Mouse (Mus musculus) forebrain, embryonic 14.5 days (tissue): ENCODE measurements around the gene Gm20532. TPM values are rescaled to one million over a fixed set of nuclear protein-coding genes. Genes with fewer than 3 reads are reported as not detected.

Experiments used
- ATAC-seq: fragments of 200-750 bp; cut with Nextera tagmentation; 2 replicates; pipeline ENCODE4 v1.8.0; 2017; ENCODE audit warnings: mild to moderate bottlenecking, moderate library complexity
- DNase-seq: peaks from one replicate; pipeline ENCODE4 v3.0.0-alpha.2; 2015; ENCODE audit warnings: low spot score
- H3K27ac ChIP-seq: fragments of 300-500 bp; sonication (generic); 2 replicates; pipeline ENCODE4 v1.5.1; 2014; ENCODE audit warnings: low read depth, mild to moderate bottlenecking, control low read depth, low read length, moderate library complexity
- H3K27me3 ChIP-seq: fragments of 300-500 bp; sonication (generic); replicated peaks from 2 replicates; pipeline ENCODE4 v1.6.1; 2014; ENCODE audit warnings: low read length, control low read depth, mixed read lengths; ENCODE audit not compliant: control insufficient read depth, insufficient read depth
- H3K36me3 ChIP-seq: fragments of 300-500 bp; sonication (generic); 2 replicates; pipeline ENCODE4 v1.6.1; 2014; ENCODE audit warnings: low read length, control low read depth; ENCODE audit not compliant: control insufficient read depth, insufficient read depth
- H3K4me1 ChIP-seq: fragments of 300-500 bp; sonication (generic); 2 replicates; pipeline ENCODE4 v1.6.1; 2014; ENCODE audit warnings: antibody characterized with exemption, low read length, control low read depth; ENCODE audit not compliant: control insufficient read depth, insufficient read depth
- H3K4me2 ChIP-seq: fragments of 300-500 bp; sonication (generic); 2 replicates; pipeline ENCODE4 v1.6.1; 2014; ENCODE audit warnings: mild to moderate bottlenecking, control low read depth, low read length
- H3K4me3 ChIP-seq: fragments of 300-500 bp; sonication (generic); 2 replicates; pipeline ENCODE4 v1.5.1; 2014; ENCODE audit warnings: low read depth, low read length, control low read depth
- H3K9ac ChIP-seq: fragments of 300-500 bp; sonication (generic); 2 replicates; pipeline ENCODE4 v1.6.1; 2014; ENCODE audit warnings: mild to moderate bottlenecking, low read length, control low read depth, moderate library complexity
- H3K9me3 ChIP-seq: fragments of 300-500 bp; sonication (generic); replicated peaks from 2 replicates; pipeline ENCODE4 v1.6.1; 2016; ENCODE audit warnings: low read length, control low read depth, mixed read lengths; ENCODE audit not compliant: control insufficient read depth
- WGBS: fragments of 180-500 bp; shearing (Covaris S2); extraction: QIAGEN DNeasy Blood & Tissue Kit; methylation state at CpG from one replicate; pipeline ENCODE4 v1.1.7; 2014; 5-methylcytosine and 5-hydroxymethylcytosine counted together
- polyA plus RNA-seq: library from polyadenylated mRNA; unstranded; fragments of >200 nt; fragmentation: Nextera tagmentation; extraction: Ambion mirVana; gene quantifications from 2 replicates; pipeline ENCODE4 v1.2.1, GENCODE M21; 2014

Gene Gm20532
- polyA plus RNA-seq, 1 experiment from 2014 or later, result not detected

DNA sequence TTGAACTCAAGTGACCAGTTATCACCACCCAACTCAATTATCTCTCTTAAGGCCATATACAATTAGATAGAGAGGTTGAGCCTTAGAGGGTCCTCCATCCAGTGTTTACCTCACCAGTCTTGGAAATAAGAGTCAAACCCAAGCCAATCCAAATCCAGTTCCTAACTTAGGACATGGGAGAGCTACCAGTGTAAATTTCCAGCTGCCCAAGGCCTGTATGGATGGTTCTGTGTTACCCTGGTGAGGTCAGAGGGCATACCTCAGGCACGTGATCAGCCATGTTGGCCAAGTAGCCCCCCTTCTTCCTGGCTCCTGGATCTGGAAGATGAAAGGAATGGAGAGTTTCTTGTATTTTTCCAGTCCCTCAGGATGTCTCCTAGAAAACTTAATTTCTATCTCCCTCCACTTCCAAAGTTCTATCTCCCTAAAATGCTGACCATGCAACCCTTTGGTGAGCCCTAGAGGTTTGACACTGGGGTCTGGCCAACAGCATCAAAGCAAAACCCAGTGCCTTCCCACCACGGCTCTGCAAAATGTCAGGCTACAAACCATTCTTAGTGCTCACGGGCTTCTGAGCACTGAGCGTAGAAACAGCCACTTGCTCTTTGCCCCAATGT lies 51.0 kb downstream of the Gm20532 start:
- H3K4me3 ChIP-seq, result no peak overlapping the region
- no peak for DNase-seq
- peaks cover 54% of the 10 kb centered on the region for H3K36me3 ChIP-seq
- no peak for ATAC-seq
- WGBS, result 83% methylated on average over 4 of the region's 4 CpGs
- H3K9ac ChIP-seq, result 0 out of 2 replicates have a peak overlapping the region, but pooled peaks have one; percentile 5
- no peaks in the 10 kb centered on the region for H3K9me3 ChIP-seq
- peak overlapping the region; percentile 68; the same call in 1 of the 2 replicates for H3K4me2 ChIP-seq
- peaks cover 13% of the 10 kb centered on the region for H3K4me1 ChIP-seq
- H3K27ac ChIP-seq, result no peak overlapping the region
- H3K27me3 ChIP-seq, result no peaks in the 10 kb centered on the region

GRCm38 (mm10) chr2:26638039-26638438 lies 51.6 kb downstream of the Gm20532 start:
- H3K27me3 ChIP-seq, result no peaks in the 10 kb centered on the region
- WGBS, result 87% methylated on average over 5 of the region's 5 CpGs
- H3K4me1 ChIP-seq, result peaks cover 13% of the 10 kb centered on the region
- H3K4me3 ChIP-seq, result peak overlapping the region; percentile 94; the same call in 1 of the 2 replicates
- peak overlapping the region; percentile 32; the same call in 1 of the 2 replicates for H3K9ac ChIP-seq
- DNase-seq (no peak), ATAC-seq (no peak)
- no peaks in the 10 kb centered on the region for H3K9me3 ChIP-seq
- H3K4me2 ChIP-seq, result peak overlapping the region; percentile 68
- no peak overlapping the region for H3K27ac ChIP-seq
- peaks cover 54% of the 10 kb centered on the region for H3K36me3 ChIP-seq

GRCm38 (mm10) chr2:26638572-26638971 lies 52.1 kb downstream of the Gm20532 start:
- H3K4me1 ChIP-seq, result peaks cover 13% of the 10 kb centered on the region
- no peak for ATAC-seq
- H3K9me3 ChIP-seq, result no peaks in the 10 kb centered on the region
- H3K4me3 ChIP-seq, result peak overlapping the region; percentile 94
- 60% methylated on average over 5 of the region's 5 CpGs for WGBS
- no peaks in the 10 kb centered on the region for H3K27me3 ChIP-seq
- peak overlapping the region; percentile 68 for H3K4me2 ChIP-seq
- DNase-seq, result no peak
- peaks cover 49% of the 10 kb centered on the region for H3K36me3 ChIP-seq
- H3K27ac ChIP-seq, result no peak overlapping the region
- H3K9ac ChIP-seq, result peak overlapping the region; percentile 99; the same call in 1 of the 2 replicates

DNA sequence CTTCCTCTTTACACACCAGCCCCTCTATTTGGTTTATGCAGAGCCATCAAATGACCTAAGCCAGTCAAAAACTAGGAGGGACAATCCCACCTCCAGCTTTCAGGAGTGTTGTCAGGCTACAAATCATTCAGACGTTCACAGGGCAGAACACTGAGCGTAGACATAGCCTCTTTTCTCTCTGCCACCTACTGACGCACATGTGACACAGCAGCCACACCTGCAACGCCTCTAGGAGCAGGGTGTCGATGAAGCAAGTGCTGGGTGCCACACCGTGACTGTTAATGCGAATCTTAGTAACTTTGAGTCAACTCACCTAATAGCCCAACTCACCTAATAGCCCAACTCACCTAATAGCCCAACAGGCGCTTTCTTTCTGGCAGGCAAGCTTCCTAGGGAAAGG lies 52.6 kb downstream of the Gm20532 start:
- peak overlapping the region; percentile 94 for H3K4me3 ChIP-seq
- DNase-seq, result peak; percentile 65
- peaks cover 13% of the 10 kb centered on the region for H3K4me1 ChIP-seq
- peak overlapping the region; percentile 68 for H3K4me2 ChIP-seq
- H3K36me3 ChIP-seq, result peaks cover 45% of the 10 kb centered on the region
- peak overlapping the region; percentile 99 for H3K9ac ChIP-seq
- no peaks in the 10 kb centered on the region for H3K9me3 ChIP-seq
- H3K27ac ChIP-seq, result no peak overlapping the region
- ATAC-seq, result peak; percentile 42; the same call in 1 of the 2 replicates
- WGBS, result 11% methylated on average over 8 of the region's 8 CpGs
- H3K27me3 ChIP-seq, result no peaks in the 10 kb centered on the region

DNA sequence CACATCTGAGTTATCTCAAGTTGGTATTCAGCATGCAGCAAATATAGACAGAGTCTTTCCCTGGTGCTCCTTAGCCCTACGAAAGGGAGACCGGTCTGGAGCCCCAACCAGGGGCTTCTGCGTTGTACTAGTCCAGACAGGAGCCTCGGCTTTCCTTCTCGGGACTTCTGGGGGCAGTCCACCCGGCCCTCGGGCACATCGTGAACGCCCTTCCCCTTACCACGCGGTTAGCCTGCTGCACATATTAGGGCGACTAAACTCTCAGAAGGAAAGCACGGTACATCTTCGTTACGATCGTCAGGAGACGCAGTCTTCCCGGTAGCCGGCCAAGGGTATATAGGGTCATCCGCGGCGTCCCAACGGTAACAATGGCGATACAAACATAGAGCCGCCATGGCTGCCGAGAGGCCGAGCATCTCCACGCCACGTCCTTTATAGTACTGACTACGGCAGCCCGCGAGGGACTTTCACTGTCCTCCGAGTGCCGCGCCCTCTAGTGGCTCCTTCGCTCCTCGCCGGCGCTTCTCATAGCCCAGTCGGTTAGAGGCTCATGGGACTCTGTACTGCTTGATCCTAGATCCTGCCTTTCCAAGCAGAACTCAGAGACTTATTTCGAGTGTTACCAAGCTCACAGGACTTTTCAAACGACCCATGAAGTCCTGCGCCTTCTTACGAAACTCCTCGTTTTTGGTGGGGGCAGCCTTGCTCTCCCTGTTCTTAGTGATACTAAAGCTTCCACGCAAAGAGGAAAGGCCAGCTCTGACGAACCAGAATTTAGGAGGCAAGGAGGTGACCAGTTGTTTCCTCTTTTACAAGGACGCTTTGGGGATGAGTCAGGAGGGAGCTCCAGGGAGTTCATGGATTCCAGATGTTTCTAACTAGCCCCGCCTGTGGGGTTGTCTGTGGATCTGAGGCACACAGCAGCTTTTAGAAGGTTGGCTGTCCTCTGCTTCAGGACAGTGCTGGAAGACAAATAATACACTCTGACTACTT lies 53.7 kb downstream of the Gm20532 start:
- Histone ChIP-seq H3K27me3 (no peaks in the 10 kb centered on the region), H3K36me3 (peaks cover 35% of the 10 kb centered on the region), H3K4me3 (peak overlapping the region; percentile 94), H3K9ac (peak overlapping the region; percentile 99), H3K4me1 (peaks cover 13% of the 10 kb centered on the region), H3K27ac (peak overlapping the region; percentile 60), H3K9me3 (no peaks in the 10 kb centered on the region), H3K4me2 (peak overlapping the region; percentile 68)
- ATAC-seq, result peak; percentile 92
- 5% methylated on average over 49 of the region's 49 CpGs for WGBS
- peak; percentile 98 for DNase-seq

GRCm38 (mm10) chr2:26641006-26641647 lies 54.7 kb downstream of the Gm20532 start:
- ATAC-seq, result no peak
- DNase-seq, result no peak
- H3K9ac ChIP-seq, result no peak overlapping the region
- no peaks in the 10 kb centered on the region for H3K9me3 ChIP-seq
- no peaks in the 10 kb centered on the region for H3K27me3 ChIP-seq
- no peak overlapping the region for H3K27ac ChIP-seq
- peaks cover 13% of the 10 kb centered on the region for H3K4me1 ChIP-seq
- H3K36me3 ChIP-seq, result peaks cover 25% of the 10 kb centered on the region
- H3K4me3 ChIP-seq, result no peak overlapping the region
- 80% methylated on average over 7 of the region's 7 CpGs for WGBS
- no peak overlapping the region for H3K4me2 ChIP-seq

DNA sequence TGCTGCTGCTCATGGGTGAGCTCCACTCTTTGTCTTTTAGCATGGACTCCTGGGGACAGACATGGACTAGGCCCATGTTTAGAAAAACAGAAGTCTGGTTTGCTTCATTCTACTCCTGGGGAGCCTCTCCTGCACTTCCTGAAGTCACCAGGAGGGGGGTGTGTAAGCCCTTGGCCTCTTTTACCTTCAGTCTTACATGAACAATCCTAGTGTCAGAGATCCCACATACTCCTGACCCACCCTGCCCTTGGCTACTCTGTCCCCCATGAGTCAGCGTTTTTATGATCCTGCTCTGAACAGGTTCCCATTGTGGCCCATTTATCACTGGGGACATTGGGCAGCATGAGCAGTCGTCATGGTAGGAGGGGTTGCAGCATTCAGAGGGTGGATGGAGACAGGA lies 57.5 kb downstream of the Gm20532 start:
- Histone ChIP-seq H3K27ac (no peak overlapping the region), H3K4me1 (peaks cover 1% of the 10 kb centered on the region), H3K27me3 (no peaks in the 10 kb centered on the region), H3K4me2 (no peak overlapping the region), H3K9me3 (no peaks in the 10 kb centered on the region), H3K9ac (no peak overlapping the region), H3K36me3 (no peaks in the 10 kb centered on the region), H3K4me3 (no peak overlapping the region)
- DNase-seq, result no peak
- no peak for ATAC-seq
- WGBS, result 67% methylated on average over 2 of the region's 2 CpGs

DNA sequence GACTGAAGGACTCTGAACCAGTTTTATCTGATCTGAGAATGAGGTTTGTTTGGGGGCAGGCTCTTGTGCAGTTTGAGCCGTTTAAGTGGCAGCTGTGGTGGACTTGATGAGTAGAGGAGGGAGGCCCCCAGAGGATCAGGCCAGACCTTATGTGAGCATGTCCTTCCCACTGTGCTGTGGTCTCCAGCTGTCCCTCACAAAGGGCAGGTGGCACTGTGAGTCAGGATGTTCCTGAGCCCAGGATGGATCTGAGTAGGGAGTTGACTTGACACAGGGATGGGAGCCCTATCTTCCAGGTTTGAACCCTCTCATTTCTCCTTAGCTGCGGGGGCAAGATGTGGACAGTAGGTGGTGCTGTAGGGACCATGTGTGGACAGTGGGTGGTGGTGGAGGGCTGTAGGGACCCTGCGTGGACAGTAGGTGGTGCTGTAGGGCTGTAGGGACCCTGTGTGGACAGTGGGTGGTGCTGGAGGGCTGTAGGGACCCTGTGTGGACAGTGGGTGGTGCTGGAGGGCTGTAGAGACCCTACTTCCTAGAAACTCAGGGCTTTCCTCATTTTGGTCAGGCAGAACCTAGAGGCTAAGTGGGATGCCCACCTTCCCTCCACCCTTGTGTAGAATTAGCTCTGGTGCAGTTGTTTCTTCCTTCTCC lies 60.3 kb downstream of the Gm20532 start:
- H3K9me3 ChIP-seq, result no peaks in the 10 kb centered on the region
- H3K4me3 ChIP-seq, result no peak overlapping the region
- H3K4me2 ChIP-seq, result no peak overlapping the region
- no peaks in the 10 kb centered on the region for H3K4me1 ChIP-seq
- no peaks in the 10 kb centered on the region for H3K27me3 ChIP-seq
- DNase-seq, result peak; percentile 92
- 37% methylated on average over 3 of the region's 3 CpGs for WGBS
- no peak overlapping the region for H3K27ac ChIP-seq
- no peaks in the 10 kb centered on the region for H3K36me3 ChIP-seq
- ATAC-seq, result peak; percentile 98
- no peak overlapping the region for H3K9ac ChIP-seq
